Mouse (Mus musculus): ENCODE data around the gene Slc5a3. TPM values are rescaled to one million over a fixed set of nuclear protein-coding genes. Genes with fewer than 3 reads are reported as not detected.
"Not testable (repeated sequence)": the region's sequence is repeated elsewhere in the genome, so short reads cannot be mapped to it uniquely, and the experiment has no call there.

The Slc5a3 gene
- polyA plus RNA-seq, 1 experiment from 2014 or later = 10.8 TPM

GRCm38 (mm10) chr16:92089225-92089624, 31.1 kb downstream of the Slc5a3 start:
- no peak for ATAC-seq
- no peaks in the 10 kb centered on the region for H3K9me3 ChIP-seq (replicated peaks; ENCODE audit: control insufficient read depth, low read length)
- no peaks in the 10 kb centered on the region for H3K4me1 ChIP-seq (ENCODE audit: control insufficient read depth, insufficient read depth, low read length)
- no peaks in the 10 kb centered on the region for H3K36me3 ChIP-seq (ENCODE audit: control insufficient read depth, insufficient read depth, low read length)
- H3K4me2 ChIP-seq (ENCODE audit: low read length) = no peak overlapping the region
- no peak overlapping the region for H3K9ac ChIP-seq (ENCODE audit: low read length)
- H3K4me3 ChIP-seq (ENCODE audit: low read depth, low read length) = no peak overlapping the region
- no peak overlapping the region for H3K27ac ChIP-seq (ENCODE audit: low read depth, low read length)
- no peaks in the 10 kb centered on the region for H3K27me3 ChIP-seq (replicated peaks; ENCODE audit: control insufficient read depth, insufficient read depth, low read length)
- 71% methylated on average over 3 of the region's 3 CpGs for WGBS
- no peak for DNase-seq (ENCODE audit: low spot score)

- WGBS = 84% methylated on average over 5 of the region's 5 CpGs
- DNase-seq (ENCODE audit: low spot score) (no peak), ATAC-seq (no peak)
- Histone ChIP-seq H3K27me3 (replicated peaks; ENCODE audit: control insufficient read depth, insufficient read depth, low read length) (no peaks in the 10 kb centered on the region), H3K9me3 (replicated peaks; ENCODE audit: control insufficient read depth, low read length) (no peaks in the 10 kb centered on the region), H3K4me3 (ENCODE audit: low read depth, low read length) (no peak overlapping the region), H3K36me3 (ENCODE audit: control insufficient read depth, insufficient read depth, low read length) (no peaks in the 10 kb centered on the region), H3K4me2 (ENCODE audit: low read length) (no peak overlapping the region), H3K9ac (ENCODE audit: low read length) (no peak overlapping the region), H3K27ac (ENCODE audit: low read depth, low read length) (no peak overlapping the region), H3K4me1 (ENCODE audit: control insufficient read depth, insufficient read depth, low read length) (no peaks in the 10 kb centered on the region)
Measured at GRCm38 (mm10) chr16:92091876-92092275, 33.8 kb downstream of the Slc5a3 start.

- ATAC-seq = no peak
- DNase-seq (ENCODE audit: low spot score) = peak; percentile 38
Measured at GRCm38 (mm10) chr16:92098351-92099051, 40.4 kb downstream of the Slc5a3 start.

GRCm38 (mm10) chr16:92099598-92099997, 41.5 kb downstream of the Slc5a3 start:
- Histone ChIP-seq H3K27ac (ENCODE audit: low read depth, low read length) (no peak overlapping the region), H3K4me3 (ENCODE audit: low read depth, low read length) (no peak overlapping the region), H3K27me3 (replicated peaks; ENCODE audit: control insufficient read depth, insufficient read depth, low read length) (no peaks in the 10 kb centered on the region), H3K9me3 (replicated peaks; ENCODE audit: control insufficient read depth, low read length) (no peaks in the 10 kb centered on the region), H3K4me1 (ENCODE audit: control insufficient read depth, insufficient read depth, low read length) (no peaks in the 10 kb centered on the region; the same call in 1 of the 2 replicates), H3K9ac (ENCODE audit: low read length) (no peak overlapping the region), H3K4me2 (ENCODE audit: low read length) (no peak overlapping the region), H3K36me3 (ENCODE audit: control insufficient read depth, insufficient read depth, low read length) (peaks cover 4% of the 10 kb centered on the region; the same call in 1 of the 2 replicates)
- 86% methylated on average over 16 of the region's 16 CpGs for WGBS
- no peak for DNase-seq (ENCODE audit: low spot score)
- no peak for ATAC-seq

More at GRCm38 (mm10) chr16:92098351-92099051, 40.4 kb downstream of the Slc5a3 start:
- H3K4me1 ChIP-seq (ENCODE audit: control insufficient read depth, insufficient read depth, low read length) = no peaks in the 10 kb centered on the region; the same call in 1 of the 2 replicates
- WGBS = 73% methylated on average over 10 of the region's 10 CpGs
- H3K9me3 ChIP-seq (replicated peaks; ENCODE audit: control insufficient read depth, low read length) = no peaks in the 10 kb centered on the region
- no peak overlapping the region for H3K27ac ChIP-seq (ENCODE audit: low read depth, low read length)
- no peak overlapping the region for H3K4me3 ChIP-seq (ENCODE audit: low read depth, low read length)
- H3K9ac ChIP-seq (ENCODE audit: low read length) = no peak overlapping the region
- H3K27me3 ChIP-seq (replicated peaks; ENCODE audit: control insufficient read depth, insufficient read depth, low read length) = no peaks in the 10 kb centered on the region
- no peak overlapping the region for H3K4me2 ChIP-seq (ENCODE audit: low read length)
- H3K36me3 ChIP-seq (ENCODE audit: control insufficient read depth, insufficient read depth, low read length) = peaks cover 4% of the 10 kb centered on the region; the same call in 1 of the 2 replicates

GRCm38 (mm10) chr16:92100111-92100510, 42.0 kb downstream of the Slc5a3 start:
- Histone ChIP-seq H3K27me3 (replicated peaks; ENCODE audit: control insufficient read depth, insufficient read depth, low read length) (no peaks in the 10 kb centered on the region), H3K9ac (ENCODE audit: low read length) (no peak overlapping the region), H3K4me2 (ENCODE audit: low read length) (no peak overlapping the region), H3K4me3 (ENCODE audit: low read depth, low read length) (no peak overlapping the region), H3K36me3 (ENCODE audit: control insufficient read depth, insufficient read depth, low read length) (peaks cover 4% of the 10 kb centered on the region; the same call in 1 of the 2 replicates), H3K27ac (ENCODE audit: low read depth, low read length) (no peak overlapping the region), H3K9me3 (replicated peaks; ENCODE audit: control insufficient read depth, low read length) (no peaks in the 10 kb centered on the region), H3K4me1 (ENCODE audit: control insufficient read depth, insufficient read depth, low read length) (no peaks in the 10 kb centered on the region; the same call in 1 of the 2 replicates)
- no peak for ATAC-seq
- peak; percentile 58 for DNase-seq (ENCODE audit: low spot score)
- 85% methylated on average over 4 of the region's 4 CpGs for WGBS

GRCm38 (mm10) chr16:92102115-92102514, 44.0 kb downstream of the Slc5a3 start:
- 87% methylated on average over 5 of the region's 5 CpGs for WGBS

GRCm38 (mm10) chr16:92102931-92103330, 44.8 kb downstream of the Slc5a3 start:
- not testable (repeated sequence) for H3K9me3 ChIP-seq (replicated peaks; ENCODE audit: control insufficient read depth, low read length); H3K4me3 ChIP-seq (ENCODE audit: low read depth, low read length); H3K4me2 ChIP-seq (ENCODE audit: low read length); ATAC-seq; H3K9ac ChIP-seq (ENCODE audit: low read length); H3K27me3 ChIP-seq (replicated peaks; ENCODE audit: control insufficient read depth, insufficient read depth, low read length); H3K36me3 ChIP-seq (ENCODE audit: control insufficient read depth, insufficient read depth, low read length); H3K4me1 ChIP-seq (ENCODE audit: control insufficient read depth, insufficient read depth, low read length); H3K27ac ChIP-seq (ENCODE audit: low read depth, low read length); DNase-seq (ENCODE audit: low spot score)
- WGBS = 94% methylated on average over 6 of the region's 7 CpGs

More at GRCm38 (mm10) chr16:92102115-92102514, 44.0 kb downstream of the Slc5a3 start:
- no peaks in the 10 kb centered on the region for H3K27me3 ChIP-seq (replicated peaks; ENCODE audit: control insufficient read depth, insufficient read depth, low read length)
- no peak overlapping the region for H3K27ac ChIP-seq (ENCODE audit: low read depth, low read length)
- no peaks in the 10 kb centered on the region; the same call in 1 of the 2 replicates for H3K4me1 ChIP-seq (ENCODE audit: control insufficient read depth, insufficient read depth, low read length)
- no peak overlapping the region for H3K4me2 ChIP-seq (ENCODE audit: low read length)
- H3K36me3 ChIP-seq (ENCODE audit: control insufficient read depth, insufficient read depth, low read length) = peaks cover 4% of the 10 kb centered on the region; the same call in 1 of the 2 replicates
- ATAC-seq (no peak), DNase-seq (ENCODE audit: low spot score) (no peak)
- no peak overlapping the region for H3K4me3 ChIP-seq (ENCODE audit: low read depth, low read length)
- no peak overlapping the region for H3K9ac ChIP-seq (ENCODE audit: low read length)
- H3K9me3 ChIP-seq (replicated peaks; ENCODE audit: control insufficient read depth, low read length) = no peaks in the 10 kb centered on the region

GRCm38 (mm10) chr16:92103572-92104331, 45.6 kb downstream of the Slc5a3 start:
- Histone ChIP-seq H3K27ac (ENCODE audit: low read depth, low read length) (no peak overlapping the region), H3K4me2 (ENCODE audit: low read length) (no peak overlapping the region), H3K36me3 (ENCODE audit: control insufficient read depth, insufficient read depth, low read length) (peaks cover 4% of the 10 kb centered on the region; the same call in 1 of the 2 replicates), H3K9me3 (replicated peaks; ENCODE audit: control insufficient read depth, low read length) (no peaks in the 10 kb centered on the region), H3K27me3 (replicated peaks; ENCODE audit: control insufficient read depth, insufficient read depth, low read length) (no peaks in the 10 kb centered on the region), H3K9ac (ENCODE audit: low read length) (no peak overlapping the region), H3K4me3 (ENCODE audit: low read depth, low read length) (no peak overlapping the region), H3K4me1 (ENCODE audit: control insufficient read depth, insufficient read depth, low read length) (no peaks in the 10 kb centered on the region; the same call in 1 of the 2 replicates)
- DNase-seq (ENCODE audit: low spot score) (no peak), ATAC-seq (0 out of 2 replicates have a peak, but pooled peaks have one; percentile 40)
- WGBS = 31% methylated on average over 9 of the region's 9 CpGs

GRCm38 (mm10) chr16:92104332-92104590, 46.1 kb downstream of the Slc5a3 start:
- Histone ChIP-seq H3K4me3 (ENCODE audit: low read depth, low read length) (no peak overlapping the region), H3K4me2 (ENCODE audit: low read length) (no peak overlapping the region), H3K9ac (ENCODE audit: low read length) (no peak overlapping the region), H3K27me3 (replicated peaks; ENCODE audit: control insufficient read depth, insufficient read depth, low read length) (no peaks in the 10 kb centered on the region), H3K36me3 (ENCODE audit: control insufficient read depth, insufficient read depth, low read length) (peaks cover 4% of the 10 kb centered on the region; the same call in 1 of the 2 replicates), H3K9me3 (replicated peaks; ENCODE audit: control insufficient read depth, low read length) (no peaks in the 10 kb centered on the region), H3K27ac (ENCODE audit: low read depth, low read length) (no peak overlapping the region), H3K4me1 (ENCODE audit: control insufficient read depth, insufficient read depth, low read length) (no peaks in the 10 kb centered on the region)
- WGBS = 83% methylated on average over 2 of the region's 2 CpGs
- DNase-seq (ENCODE audit: low spot score) (no peak), ATAC-seq (no peak)
